Mouse (Mus musculus) cortical plate, adult 2 months (tissue): ENCODE measurements around the gene 1700016C15Rik.

Experiments
- CTCF ChIP-seq: fragments of 200-500 bp; IDR thresholded peaks from 2 replicates; pipeline ENCODE4 v1.5.1; 2011; ENCODE audit warnings: mild to moderate bottlenecking, control low read depth, low read length; ENCODE audit not compliant: insufficient read depth; ENCODE audit errors: extremely low read depth
- POLR2A ChIP-seq: fragments of 200-500 bp; IDR thresholded peaks from 2 replicates; pipeline ENCODE4 v1.6.1; 2011; ENCODE audit warnings: mild to moderate bottlenecking, low read length, control low read depth; ENCODE audit not compliant: insufficient read depth; ENCODE audit errors: extremely low read depth

DNA sequence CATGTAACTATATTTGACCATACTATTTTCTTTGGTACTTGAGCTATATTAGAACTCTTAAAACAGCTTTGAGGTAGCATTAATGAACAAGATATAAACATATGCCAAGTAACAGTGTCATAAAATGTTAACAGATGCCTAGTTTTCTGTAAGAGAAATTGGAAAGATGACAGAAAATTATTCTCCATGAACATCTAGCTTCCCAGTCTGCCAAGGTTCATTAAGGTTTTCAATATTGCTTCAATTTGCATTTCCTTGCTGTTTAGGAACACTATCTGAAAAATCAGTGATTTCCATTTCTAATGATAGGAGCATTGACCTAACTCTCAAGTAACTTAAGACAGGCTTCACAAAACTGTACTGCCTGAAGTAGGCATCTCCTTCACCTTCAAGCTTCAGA is 39.3 kb downstream of the 1700016C15Rik start:
- no peak for TF ChIP-seq POLR2A
- no peak for TF ChIP-seq CTCF
